Mouse (Mus musculus): Measurements from ENCODE around the gene Gm49776. TPM values are rescaled to one million over a fixed set of nuclear protein-coding genes. Genes with fewer than 3 reads are reported as not detected.

Gm49776 gene
- polyA plus RNA-seq (2012; ENCODE audit: low replicate concordance) = 0.40 TPM in 1 of 2 replicates, not detected in the other

DNA sequence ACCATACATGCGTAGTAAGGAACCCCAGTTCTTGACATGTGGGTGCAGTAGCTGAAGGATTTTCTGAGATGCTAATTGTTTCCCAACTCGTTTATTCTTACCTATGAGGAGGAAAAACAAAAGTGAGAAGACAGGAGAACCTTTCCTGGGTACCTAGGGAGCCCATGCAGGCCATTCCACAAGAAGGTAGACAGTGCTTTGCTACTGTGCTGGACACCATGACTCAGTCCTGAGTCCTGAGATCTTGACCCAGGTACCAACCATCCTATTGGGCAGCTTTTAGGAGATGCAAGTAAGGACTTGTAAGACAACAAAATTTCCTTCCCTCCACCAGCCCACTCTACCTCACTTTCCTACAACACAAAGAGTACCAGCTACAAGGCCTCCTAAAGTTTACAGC lies at the start of gene Gm49776:
Gene Gm49776, minus strand, starts transcription at position 101 of the 400 bp plus-strand sequence.

GRCm38 (mm10) chr16:18289067-18289588 lies 31.0 kb upstream of the Gm49776 start, which contains the start of gene Dgcr8:
Gene Dgcr8, minus strand, starts transcription at chr16:18289246.

GRCm38 (mm10) chr16:18248433-18249363 lies 9.4 kb downstream of the Gm49776 start, which contains the start of the genes Trmt2a and Ranbp1:
Gene Trmt2a, plus strand, starts transcription at chr16:18248679.
Gene Ranbp1, minus strand, starts transcription at chr16:18248732.

GRCm38 (mm10) chr16:18234671-18235388 lies 23.3 kb downstream of the Gm49776 start, which contains the start of gene Zdhhc8:
Gene Zdhhc8, minus strand, starts transcription at chr16:18235136.

GRCm38 (mm10) chr16:18217579-18217978 lies 40.5 kb downstream of the Gm49776 start, which contains the start of gene Ccdc188:
Gene Ccdc188, plus strand, starts transcription at chr16:18217879.

Other genes with a start within 250 kb of the Gm49776 start
- 8.0 and 23.0 TPM in 2 replicates for gene Dgcr6, start 205.5 kb downstream of the Gm49776 start, polyA plus RNA-seq (2012; ENCODE audit: low replicate concordance)
- 2.4 and 2.5 TPM in 2 replicates for gene Prodh, start 168.1 kb downstream of the Gm49776 start, polyA plus RNA-seq (2012; ENCODE audit: low replicate concordance)
- gene Rtn4r, start 130.7 kb downstream of the Gm49776 start, polyA plus RNA-seq (2012; ENCODE audit: low replicate concordance) = 0.46 and 0.91 TPM in 2 replicates
- not detected in 2 replicates for gene Ccdc188, start 40.4 kb downstream of the Gm49776 start, polyA plus RNA-seq (2012; ENCODE audit: low replicate concordance)
- gene Zdhhc8, start 23.2 kb downstream of the Gm49776 start, polyA plus RNA-seq (2012; ENCODE audit: low replicate concordance) = 120 and 251 TPM in 2 replicates
- 46.5 and 50.7 TPM in 2 replicates for gene Trmt2a, start 9.6 kb downstream of the Gm49776 start, polyA plus RNA-seq (2012; ENCODE audit: low replicate concordance)
- 278 and 395 TPM in 2 replicates for gene Ranbp1, start 9.6 kb downstream of the Gm49776 start, polyA plus RNA-seq (2012; ENCODE audit: low replicate concordance)
- 2.6 and 15.8 TPM in 2 replicates for gene Dgcr8, start 30.9 kb upstream of the Gm49776 start, polyA plus RNA-seq (2012; ENCODE audit: low replicate concordance)
- 18.3 and 22.8 TPM in 2 replicates for gene Tango2, start 89.8 kb upstream of the Gm49776 start, polyA plus RNA-seq (2012; ENCODE audit: low replicate concordance)
- gene Arvcf, start 89.9 kb upstream of the Gm49776 start, polyA plus RNA-seq (2012; ENCODE audit: low replicate concordance) = 5.0 and 7.9 TPM in 2 replicates
- gene Txnrd2, start 168.1 kb upstream of the Gm49776 start, polyA plus RNA-seq (2012; ENCODE audit: low replicate concordance) = 8.5 and 12.5 TPM in 2 replicates
- 16.4 and 49.9 TPM in 2 replicates for gene Comt, start 168.5 kb upstream of the Gm49776 start, polyA plus RNA-seq (2012; ENCODE audit: low replicate concordance)
- gene Gnb1l, start 240.4 kb upstream of the Gm49776 start, polyA plus RNA-seq (2012; ENCODE audit: low replicate concordance) = 6.1 and 8.9 TPM in 2 replicates
- gene Rtl10, start 240.6 kb upstream of the Gm49776 start, polyA plus RNA-seq (2012; ENCODE audit: low replicate concordance) = 2.8 and 3.9 TPM in 2 replicates